Mouse (Mus musculus) liver, embryonic 14.5 days (tissue): ENCODE measurements around the gene Trmt1. TPM values are rescaled to one million over a fixed set of nuclear protein-coding genes. Genes with fewer than 3 reads are reported as not detected.

Experiments
- ATAC-seq: fragments of 200-750 bp; cut with Nextera tagmentation; 2 replicates; pipeline ENCODE4 v1.8.0; 2017; ENCODE audit warnings: moderate number of reproducible peaks, mild to moderate bottlenecking, moderate library complexity; ENCODE audit not compliant: insufficient read depth
- DNase-seq, 3 experiments: peaks; one replicate each; pipeline ENCODE4 v3.0.0-alpha.2; 2012 to 2013; ENCODE audit warnings: low read depth in 3 of 3, low spot score in 3 of 3
- H3K27ac ChIP-seq: fragments of 300-500 bp; sonication (generic); 2 replicates; pipeline ENCODE4 v1.5.1; 2014; ENCODE audit warnings: moderate library complexity, mild to moderate bottlenecking, control low read depth, inconsistent platforms
- H3K27me3 ChIP-seq: fragments of 300-500 bp; sonication (generic); 2 replicates; pipeline ENCODE4 v1.6.1; 2014; ENCODE audit warnings: mild to moderate bottlenecking, low read length, moderate library complexity; ENCODE audit not compliant: control insufficient read depth, insufficient read depth
- H3K36me3 ChIP-seq: fragments of 300-500 bp; sonication (generic); replicated peaks from 2 replicates; pipeline ENCODE4 v1.6.1; 2014; ENCODE audit warnings: low read depth; ENCODE audit not compliant: control insufficient read depth, insufficient read depth
- H3K4me1 ChIP-seq, 2 experiments: fragments of 200-500 bp in 1 of 2; fragments of 300-500 bp in 1 of 2; sonication (generic) in 1 of 2; replicated peaks; 2 replicates each; pipeline ENCODE4 v1.6.1; 2012 to 2014; ENCODE audit warnings: antibody characterized with exemption in 1 of 2, inconsistent platforms in 1 of 2, low read length in 1 of 2; ENCODE audit not compliant: control insufficient read depth in 2 of 2, insufficient read depth in 2 of 2
- H3K4me2 ChIP-seq: fragments of 300-500 bp; sonication (generic); 2 replicates; pipeline ENCODE4 v1.6.1; 2014; ENCODE audit warnings: low read depth, mild to moderate bottlenecking, control low read depth, moderate library complexity
- H3K4me3 ChIP-seq, 2 experiments: fragments of 200-500 bp in 1 of 2; fragments of 300-500 bp in 1 of 2; sonication (generic) in 1 of 2; 2 replicates each; pipeline ENCODE4 v1.5.1; 2012 to 2014; ENCODE audit warnings: low read depth in 2 of 2, low read length in 2 of 2, mild to moderate bottlenecking in 2 of 2, control low read depth in 1 of 2, inconsistent platforms in 1 of 2, moderate library complexity in 1 of 2; ENCODE audit not compliant: insufficient read depth in 1 of 2
- H3K9ac ChIP-seq: fragments of 300-500 bp; sonication (generic); replicated peaks from 2 replicates; pipeline ENCODE4 v1.6.1; 2014; ENCODE audit warnings: mild to moderate bottlenecking, control low read depth, moderate library complexity
- H3K9me3 ChIP-seq: fragments of 300-500 bp; sonication (generic); 2 replicates; pipeline ENCODE4 v1.6.1; 2016; ENCODE audit warnings: low read length, mixed read lengths; ENCODE audit not compliant: control insufficient read depth
- CTCF ChIP-seq: IDR thresholded peaks from 2 replicates; pipeline ENCODE4 v1.5.1; 2016; ENCODE audit warnings: antibody characterized with exemption, low read depth, control low read depth
- EP300 ChIP-seq: IDR thresholded peaks from 2 replicates; pipeline ENCODE4 v1.6.1; 2016; ENCODE audit warnings: antibody characterized with exemption, low read depth
- WGBS: fragments of 180-500 bp; shearing (Covaris S2); extraction: QIAGEN DNeasy Blood & Tissue Kit; methylation state at CpG from one replicate; pipeline ENCODE4 v1.1.7; 2014; ENCODE audit not compliant: insufficient replicate concordance; 5-methylcytosine and 5-hydroxymethylcytosine counted together
- polyA plus RNA-seq, 2 experiments: library from polyadenylated mRNA; depleted of rRNA in 1 of 2; stranded (reverse) in 1 of 2; unstranded in 1 of 2; fragments of >200 nt; fragmentation: Nextera tagmentation in 1 of 2; extraction: Ambion mirVana in 1 of 2; gene quantifications; 2 replicates each; pipeline versions ENCODE4 v1.2.1 to v1.2.3; 2012 to 2014

Gene Trmt1
- polyA plus RNA-seq, 2 experiments, result 27.4 to 37.5 TPM

DNA sequence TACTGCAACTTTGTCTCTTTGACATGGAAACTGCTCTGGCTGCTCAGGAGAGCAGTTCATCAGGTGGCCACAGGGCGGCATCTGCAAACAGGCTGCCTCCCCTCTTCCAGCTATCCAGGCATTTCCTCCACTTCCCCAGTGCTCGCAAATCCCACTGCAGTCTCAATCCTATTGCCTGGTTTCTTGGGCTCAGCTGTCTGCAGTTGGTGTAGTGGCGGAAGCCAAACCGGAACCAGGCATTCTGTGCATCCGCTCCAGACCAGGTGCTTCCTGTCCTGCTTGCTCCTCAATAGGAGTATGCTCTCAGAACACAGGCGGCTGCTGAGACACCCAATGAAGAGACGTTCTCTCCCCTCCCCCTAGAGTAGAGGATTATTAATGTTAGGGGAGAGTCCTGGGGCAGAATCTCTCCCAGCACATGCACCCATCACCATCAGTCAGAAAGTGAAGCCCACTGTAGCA is 13.8 kb downstream of the Trmt1 start:
- Histone ChIP-seq H3K9ac (peak overlapping the region; percentile 100), H3K27me3 (no peaks in the 10 kb centered on the region), H3K4me2 (peak overlapping the region; percentile 90), H3K4me3 (no peak overlapping the region; a peak in 1 of 4 replicates), H3K9me3 (no peaks in the 10 kb centered on the region), H3K27ac (peak overlapping the region; percentile 98), H3K4me1 (peaks cover 22 to 25% of the 10 kb centered on the region in 2 experiments), H3K36me3 (peaks cover 31% of the 10 kb centered on the region)
- DNase-seq, result no peak
- TF ChIP-seq EP300, result no peak
- peak; percentile 95 for TF ChIP-seq CTCF
- 25% methylated on average over 7 of the region's 7 CpGs for WGBS
- no peak for ATAC-seq

DNA sequence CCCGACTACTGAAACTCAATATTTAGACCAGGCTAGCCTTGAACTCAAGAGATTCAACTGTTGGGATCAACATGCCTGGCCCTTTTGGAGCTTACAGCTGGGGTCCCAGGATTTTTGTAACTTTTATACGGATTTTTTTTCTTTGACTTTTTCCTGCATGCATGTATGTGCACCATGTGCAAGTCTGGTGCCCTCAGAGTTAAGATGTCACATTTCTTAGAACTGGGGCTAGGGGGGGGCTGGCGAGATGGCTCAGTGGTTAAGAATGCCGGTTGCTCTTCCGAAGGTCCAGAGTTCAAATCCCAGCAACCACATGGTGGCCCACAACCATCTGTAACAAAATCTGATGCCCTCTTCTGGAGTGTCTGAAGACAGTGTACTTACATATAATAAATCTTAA is 14.4 kb downstream of the Trmt1 start:
- Histone ChIP-seq H3K4me2 (peak overlapping the region; percentile 90), H3K27me3 (no peaks in the 10 kb centered on the region), H3K9me3 (no peaks in the 10 kb centered on the region), H3K27ac (peak overlapping the region; percentile 98), H3K9ac (peak overlapping the region; percentile 100), H3K36me3 (peaks cover 28% of the 10 kb centered on the region), H3K4me1 (peaks cover 24 to 29% of the 10 kb centered on the region in 2 experiments), H3K4me3 (no peak overlapping the region; a peak in 1 of 4 replicates)
- TF ChIP-seq CTCF, result no peak
- TF ChIP-seq EP300, result no peak
- ATAC-seq, result no peak
- DNase-seq, result no peak
- WGBS, result 25% methylated on average over 5 of the region's 5 CpGs

DNA sequence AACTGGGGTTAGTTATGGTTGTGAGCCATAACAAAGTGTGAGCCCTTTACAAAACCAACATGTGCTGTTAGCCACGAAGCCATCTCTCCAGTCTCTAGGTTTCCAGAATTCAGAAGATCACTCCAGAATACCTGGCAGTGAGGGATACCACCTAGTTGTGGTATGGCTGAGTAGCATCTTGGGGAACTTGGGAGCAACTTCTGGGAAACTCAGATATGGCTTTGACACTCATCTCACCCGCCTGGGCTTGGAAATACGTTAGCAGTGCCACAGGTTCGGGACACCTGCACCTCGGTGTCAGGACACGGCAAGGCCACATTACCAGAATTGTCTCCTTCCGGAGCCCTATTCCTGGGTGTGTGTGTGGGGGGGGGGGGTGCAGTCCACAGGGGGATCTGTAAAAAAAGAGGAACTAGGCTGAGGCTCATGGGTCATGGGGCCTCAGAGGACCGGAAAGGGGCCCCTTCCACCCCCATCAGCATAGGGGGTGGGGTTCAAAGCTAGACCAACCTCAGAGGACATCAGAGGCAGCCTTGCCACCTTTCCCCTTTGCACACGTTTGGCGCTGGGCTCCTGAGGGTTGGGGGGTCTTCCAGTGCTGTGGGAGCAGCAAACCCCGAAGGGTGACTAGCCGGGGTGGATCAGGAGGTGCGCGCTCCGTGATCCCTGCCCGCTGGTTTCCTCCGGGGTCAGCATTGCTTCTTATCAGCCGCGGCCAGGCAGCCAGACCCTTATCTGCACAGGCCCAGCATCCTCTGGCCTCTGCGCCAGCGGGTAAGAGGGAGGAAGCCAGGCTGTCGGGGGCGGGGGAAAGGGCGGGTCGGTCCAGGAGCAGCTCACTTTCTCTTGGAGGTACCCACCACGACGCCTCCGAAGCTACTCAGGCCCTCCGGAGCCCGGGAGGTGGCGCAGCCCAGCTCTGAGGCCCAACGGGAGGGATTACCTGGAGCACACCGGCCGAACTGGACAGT is 15.1 kb downstream of the Trmt1 start, which contains the start of gene Lyl1:
Lyl1 (plus strand) TSS at position 517 of the 971 bp plus-strand sequence.
- H3K9me3 ChIP-seq, result no peaks in the 10 kb centered on the region
- H3K9ac ChIP-seq, result peak within 1 kb of the TSS; percentile 100
- WGBS, result 1% methylated on average over 34 of the region's 34 CpGs
- ATAC-seq (peak; percentile 86), DNase-seq (peak; percentile 97 to 99 (median 98))
- H3K4me1 ChIP-seq, result peaks cover 25 to 32% of the 10 kb centered on the region in 2 experiments
- peak within 1 kb of the TSS; percentile 90 for H3K4me2 ChIP-seq
- peak within 1 kb of the TSS; percentile 88 to 98 for H3K4me3 ChIP-seq
- peak; percentile 99 for TF ChIP-seq EP300
- TF ChIP-seq CTCF, result peak; percentile 78
- peak within 1 kb of the TSS; percentile 98 for H3K27ac ChIP-seq
- H3K36me3 ChIP-seq, result peaks cover 28% of the 10 kb centered on the region
- no peaks in the 10 kb centered on the region for H3K27me3 ChIP-seq

DNA sequence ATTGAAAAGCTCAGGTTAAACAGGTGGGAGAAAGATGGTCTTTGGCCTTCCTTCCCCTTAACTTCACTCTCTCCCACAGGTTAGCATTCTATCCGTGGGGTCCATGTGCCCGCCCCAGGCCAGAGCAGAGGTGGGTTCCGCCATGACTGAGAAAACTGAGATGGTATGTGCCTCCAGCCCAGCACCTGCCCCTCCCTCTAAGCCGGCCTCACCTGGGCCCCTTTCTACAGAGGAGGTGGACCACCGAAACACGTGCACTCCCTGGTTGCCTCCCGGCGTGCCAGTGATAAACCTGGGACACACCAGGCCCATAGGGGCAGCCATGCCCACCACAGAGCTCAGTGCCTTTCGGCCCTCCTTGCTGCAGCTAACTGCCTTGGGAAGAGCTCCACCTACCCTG is 16.5 kb downstream of the Trmt1 start:
- peaks cover 34 to 45% of the 10 kb centered on the region in 2 experiments for H3K4me1 ChIP-seq
- no peak for TF ChIP-seq CTCF
- TF ChIP-seq EP300, result no peak
- peak overlapping the region; percentile 98 for H3K27ac ChIP-seq
- peak overlapping the region; percentile 88 to 98 for H3K4me3 ChIP-seq
- H3K36me3 ChIP-seq, result peaks cover 28% of the 10 kb centered on the region
- no peaks in the 10 kb centered on the region for H3K9me3 ChIP-seq
- ATAC-seq (no peak), DNase-seq (no peak)
- peaks cover 10% of the 10 kb centered on the region for H3K27me3 ChIP-seq
- H3K9ac ChIP-seq, result peak overlapping the region; percentile 100
- WGBS, result 10% methylated on average over 9 of the region's 9 CpGs
- H3K4me2 ChIP-seq, result peak overlapping the region; percentile 90

DNA sequence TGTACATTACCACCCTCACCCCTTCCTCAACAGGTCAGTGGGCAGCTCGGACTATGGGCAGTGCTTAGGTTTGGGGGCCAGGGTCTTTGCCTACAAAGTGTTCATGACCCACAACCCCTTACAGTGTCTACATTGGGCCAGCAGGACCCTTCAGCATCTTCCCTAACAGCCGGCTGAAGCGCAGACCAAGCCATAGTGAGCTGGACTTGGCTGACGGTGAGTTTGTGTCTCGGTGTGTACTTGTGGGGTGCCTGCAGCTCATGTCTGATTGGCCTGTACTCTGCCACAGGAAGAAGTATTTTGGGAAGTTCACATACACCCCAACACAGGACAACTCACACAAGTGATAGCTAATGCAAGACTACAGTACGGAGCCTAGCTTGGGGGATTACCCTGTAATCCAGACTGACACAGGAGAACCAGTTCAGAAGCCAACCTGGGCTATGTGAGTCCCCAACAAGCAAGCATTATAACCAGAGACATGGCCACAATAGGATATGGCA is 16.9 kb downstream of the Trmt1 start:
- no peak for TF ChIP-seq EP300
- peak; percentile 5; the same call in 1 of the 2 replicates for TF ChIP-seq CTCF
- ATAC-seq (no peak), DNase-seq (no peak)
- H3K9me3 ChIP-seq, result no peaks in the 10 kb centered on the region
- peaks cover 38 to 50% of the 10 kb centered on the region in 2 experiments for H3K4me1 ChIP-seq
- H3K27me3 ChIP-seq, result peaks cover 11% of the 10 kb centered on the region
- H3K27ac ChIP-seq, result peak overlapping the region; percentile 98
- H3K9ac ChIP-seq, result peak overlapping the region; percentile 100
- H3K36me3 ChIP-seq, result peaks cover 26% of the 10 kb centered on the region
- peak overlapping the region; percentile 88 to 98 for H3K4me3 ChIP-seq
- WGBS, result 12% methylated on average over 6 of the region's 6 CpGs
- H3K4me2 ChIP-seq, result peak overlapping the region; percentile 90
